Mouse (Mus musculus) erythroblast, embryonic 14.5 days (primary cell): ENCODE results near the gene Eif1ad.

Source experiments
- GATA1 ChIP-seq: IDR thresholded peaks from 2 replicates; pipeline ENCODE4 v1.6.1; 2012; ENCODE audit warnings: low read length, inconsistent platforms, mixed read lengths
- TAL1 ChIP-seq: IDR thresholded peaks from 3 replicates; pipeline ENCODE4 v1.6.1; 2012; ENCODE audit warnings: low read length, inconsistent platforms, mixed read lengths

GRCm38 (mm10) chr19:5407133-5407532, 40.6 kb downstream of the Eif1ad start:
- TF ChIP-seq TAL1, result no peak
- TF ChIP-seq GATA1, result no peak
